Mouse (Mus musculus) megakaryocyte progenitor cell, adult 5-6 weeks (primary cell): ENCODE measurements around the gene Snap29. TPM values are rescaled to one million over a fixed set of nuclear protein-coding genes. Genes with fewer than 3 reads are reported as not detected.

Source experiments
- ATAC-seq: replicated peaks from 2 replicates; pipeline ENCODE4 v1.8.0; 2016; ENCODE audit warnings: mild to moderate bottlenecking, moderate TSS enrichment, inconsistent platforms; ENCODE audit not compliant: poor library complexity
- total RNA-seq, 2 experiments: library from RNA; stranded (forward) in 1 of 2; stranded (reverse) in 1 of 2; fragments of 157-497, 149-512 nt in 1 of 2; fragments of 200-1000 nt in 1 of 2; gene quantifications; 2 replicates each; pipeline versions ENCODE4 v1.2.3 to v1.2.4; 2015 to 2017

The Snap29 gene
- total RNA-seq, 2 experiments from 2014 or later = 17.9 to 18.5 TPM

- ATAC-seq = no peak
These were observed 66.7 kb downstream of the Snap29 start for GRCm38 (mm10) chr16:17472498-17472897.

- peak; percentile 59 for ATAC-seq
These were observed 68.3 kb downstream of the Snap29 start for GRCm38 (mm10) chr16:17474091-17474490.

GRCm38 (mm10) chr16:17474761-17475160, 69.0 kb downstream of the Snap29 start:
- ATAC-seq = no peak

- ATAC-seq = no peak
These were observed 69.5 kb downstream of the Snap29 start for GRCm38 (mm10) chr16:17475326-17475725.

GRCm38 (mm10) chr16:17478331-17478943, 72.7 kb downstream of the Snap29 start:
- ATAC-seq = peak; percentile 83

Other genes with a start within 250 kb of the Snap29 start
- 312 and 333 TPM in 2 replicates for gene Ube2l3, start 203.3 kb upstream of the Snap29 start, total RNA-seq (2015)
- 87.5 and 107 TPM in 2 replicates for gene Ube2l3, start 203.3 kb upstream of the Snap29 start, total RNA-seq (2017)
- 0.69 and 0.95 TPM in 2 replicates for gene Rimbp3, start 197.4 kb upstream of the Snap29 start, total RNA-seq (2015)
- gene Rimbp3, start 197.4 kb upstream of the Snap29 start, total RNA-seq (2017) = 0.58 and 1.3 TPM in 2 replicates
- 1.8 and 1.9 TPM in 2 replicates for gene Hic2, start 172.4 kb upstream of the Snap29 start, total RNA-seq (2015)
- gene Hic2, start 172.4 kb upstream of the Snap29 start, total RNA-seq (2017) = 2.1 and 2.3 TPM in 2 replicates
- 4.2 and 5.2 TPM in 2 replicates for gene Tmem191c, start 129.9 kb upstream of the Snap29 start, total RNA-seq (2015)
- 5.5 and 8.8 TPM in 2 replicates for gene Tmem191c, start 129.9 kb upstream of the Snap29 start, total RNA-seq (2017)
- not detected in 2 replicates for gene Serpind1, start 74.6 kb upstream of the Snap29 start, total RNA-seq (2015)
- not detected in 2 replicates for gene Serpind1, start 74.6 kb upstream of the Snap29 start, total RNA-seq (2017)
- 55.4 and 58.1 TPM in 2 replicates for gene Pi4ka, start 328 bp downstream of the Snap29 start, total RNA-seq (2015)
- gene Pi4ka, start 328 bp downstream of the Snap29 start, total RNA-seq (2017) = 28.1 and 39.4 TPM in 2 replicates
- 24.6 and 25.9 TPM in 2 replicates for gene Crkl, start 46.0 kb downstream of the Snap29 start, total RNA-seq (2015)
- 17.8 and 18.5 TPM in 2 replicates for gene Crkl, start 46.0 kb downstream of the Snap29 start, total RNA-seq (2017)
- not detected in 2 replicates for gene Aifm3, start 83.6 kb downstream of the Snap29 start, total RNA-seq (2015)
- gene Aifm3, start 83.6 kb downstream of the Snap29 start, total RNA-seq (2017) = not detected in 2 replicates
- gene Lztr1, start 102.7 kb downstream of the Snap29 start, total RNA-seq (2015) = 25.1 and 25.7 TPM in 2 replicates
- gene Lztr1, start 102.7 kb downstream of the Snap29 start, total RNA-seq (2017) = 29.5 and 40.4 TPM in 2 replicates
- 8.9 and 11.8 TPM in 2 replicates for gene Thap7, start 125.2 kb downstream of the Snap29 start, total RNA-seq (2015)
- 26.4 and 28.9 TPM in 2 replicates for gene Thap7, start 125.2 kb downstream of the Snap29 start, total RNA-seq (2017)
- 0.15 TPM in 1 of 2 replicates, not detected in the other for gene Lrrc74b, start 155.3 kb downstream of the Snap29 start, total RNA-seq (2015)
- gene Lrrc74b, start 155.3 kb downstream of the Snap29 start, total RNA-seq (2017) = not detected in 2 replicates
- not detected in 2 replicates for gene P2rx6, start 155.9 kb downstream of the Snap29 start, total RNA-seq (2015)
- gene P2rx6, start 155.9 kb downstream of the Snap29 start, total RNA-seq (2017) = not detected in 2 replicates
- gene Slc7a4, start 177.2 kb downstream of the Snap29 start, total RNA-seq (2015) = 1.2 and 1.4 TPM in 2 replicates
- gene Slc7a4, start 177.2 kb downstream of the Snap29 start, total RNA-seq (2017) = 4.2 and 5.6 TPM in 2 replicates
- gene Smpd4, start 213.4 kb downstream of the Snap29 start, total RNA-seq (2015) = 59.3 and 76.5 TPM in 2 replicates
- 49.1 and 49.3 TPM in 2 replicates for gene Smpd4, start 213.4 kb downstream of the Snap29 start, total RNA-seq (2017)
- gene Ccdc74a, start 240.5 kb downstream of the Snap29 start, total RNA-seq (2015) = 1.0 and 1.5 TPM in 2 replicates
- gene Ccdc74a, start 240.5 kb downstream of the Snap29 start, total RNA-seq (2017) = 0.51 TPM in 1 of 2 replicates, not detected in the other